In genomic region chr2:75714766-75715165, GRCm38 (mm10) we compare ENCODE assay signal across 14 mouse cellular contexts.
"Had no signal": no experiment of that assay in that cellular context is flagged by ENCODE, and none has a peak within 500 bp of the region (broad histone marks: within the 10 kb centered on the region; RNA-seq: fewer than 3 reads in every experiment).

No protein-coding gene starts in this region.

- H3K27ac ChIP-seq: left cerebral cortex, adult 2 months; limb, embryonic 10.5 days; liver, embryonic 14.5 days; macrophage; midbrain, embryonic 13.5 days had no signal

- H3K27me3 ChIP-seq: megakaryocyte, embryonic 14.5 days; midbrain, embryonic 13.5 days had no signal

- H3K9ac ChIP-seq: liver, embryonic 14.5 days; midbrain, embryonic 13.5 days had no signal

- H3K4me2 ChIP-seq: midbrain, embryonic 13.5 days had no signal

- H3K9me3 ChIP-seq: limb, embryonic 10.5 days; megakaryocyte, embryonic 14.5 days; midbrain, embryonic 13.5 days had no signal

- H3K36me3 ChIP-seq: limb, embryonic 10.5 days; midbrain, embryonic 13.5 days had no signal

- DNase-seq: kidney, adult 8-10 months; kidney, postnatal 25 days; right cerebral cortex, postnatal 14 days; thymus, adult 2 months; thymus, postnatal 25 days had no signal

- H3K4me3 ChIP-seq: left cerebral cortex, adult 2 months; limb, embryonic 10.5 days; megakaryocyte, embryonic 14.5 days; midbrain, embryonic 13.5 days had no signal

- ATAC-seq: hindbrain, embryonic 16.5 days; inflammation-experienced regulatory T-cells, adult 6 months; lung, postnatal 0 days; midbrain, embryonic 13.5 days had no signal

- H3K4me1 ChIP-seq: midbrain, embryonic 13.5 days had no signal
